Mouse (Mus musculus) bone marrow, adult 2 months (tissue): ENCODE results near the gene Strn3. TPM values are rescaled to one million over a fixed set of nuclear protein-coding genes. Genes with fewer than 3 reads are reported as not detected.

Experiments
- H3K27ac ChIP-seq: fragments of 200-500 bp; 2 replicates; pipeline ENCODE4 v1.5.1; 2012; ENCODE audit warnings: low read depth, mild to moderate bottlenecking, control low read depth, inconsistent platforms, low read length; ENCODE audit not compliant: control insufficient read depth, poor library complexity, insufficient read depth
- H3K4me1 ChIP-seq: fragments of 200-500 bp; 2 replicates; pipeline ENCODE4 v1.6.1; 2011; ENCODE audit warnings: low read length; ENCODE audit not compliant: control insufficient read depth, insufficient read depth
- H3K4me3 ChIP-seq: fragments of 200-500 bp; replicated peaks from 2 replicates; pipeline ENCODE3; 2011; ENCODE audit warnings: mild to moderate bottlenecking, low read depth, low read length, control low read depth; ENCODE audit not compliant: control insufficient read depth
- CTCF ChIP-seq: fragments of 200-500 bp; IDR thresholded peaks from 2 replicates; pipeline ENCODE4 v1.5.1; 2011; ENCODE audit warnings: low read length, control low read depth; ENCODE audit not compliant: control insufficient read depth, insufficient read depth
- POLR2A ChIP-seq: fragments of 200-500 bp; IDR thresholded peaks from 2 replicates; pipeline ENCODE4 v1.6.1; 2011; ENCODE audit warnings: low read depth, mild to moderate bottlenecking, control low read depth, low read length, borderline replicate concordance; ENCODE audit not compliant: control insufficient read depth
- WGBS: fragments of 180-500 bp; shearing (Covaris S2); methylation state at CpG from one replicate; pipeline ENCODE4 v1.1.7; 2018; 5-methylcytosine and 5-hydroxymethylcytosine counted together
- polyA plus RNA-seq: library from polyadenylated mRNA; stranded (reverse); fragments of >200 nt; gene quantifications from 2 replicates; pipeline ENCODE4 v1.2.4, GENCODE M21; 2011; ENCODE audit warnings: low replicate concordance; ENCODE audit not compliant: missing spikeins, insufficient read depth, insufficient read length

Strn3 gene
- polyA plus RNA-seq, 1 experiment: 19.4 TPM

DNA sequence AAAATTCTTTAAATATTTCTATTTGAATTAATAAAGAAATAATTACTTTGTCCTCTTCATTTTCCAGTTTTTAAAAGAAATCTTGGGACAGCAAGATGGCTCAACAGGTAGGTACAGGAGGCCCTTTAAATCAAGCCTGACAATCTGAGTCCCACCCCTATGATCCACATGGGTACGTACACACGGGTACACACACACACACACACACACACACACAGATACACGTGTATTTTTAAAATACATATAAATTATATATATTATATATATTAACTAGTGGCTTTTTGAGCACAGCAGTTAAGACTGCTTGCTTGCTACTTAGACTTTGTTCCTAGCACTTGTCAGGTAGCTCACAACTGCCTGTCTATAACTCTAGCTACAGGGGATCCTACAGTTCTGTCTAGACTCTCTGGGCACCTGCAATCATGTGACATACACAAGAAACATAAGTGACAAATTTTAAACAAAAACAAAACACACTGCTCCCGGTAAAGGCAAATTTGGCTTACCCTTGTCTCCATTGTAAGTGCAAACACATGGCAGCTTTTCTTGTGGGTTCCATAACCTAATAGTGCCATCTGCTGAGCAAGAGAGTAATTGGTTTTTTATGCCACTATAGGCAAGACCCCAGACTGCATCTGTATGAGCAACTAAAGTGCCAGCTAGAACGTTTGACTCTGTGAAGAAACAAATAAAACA is 68.9 kb downstream of the Strn3 start:
- no peak overlapping the region for H3K4me3 ChIP-seq
- no peaks in the 10 kb centered on the region for H3K4me1 ChIP-seq
- no peak overlapping the region for H3K27ac ChIP-seq
- TF ChIP-seq POLR2A (no peak), CTCF (no peak)
- WGBS: 84% methylated on average over 5 of the region's 5 CpGs

DNA sequence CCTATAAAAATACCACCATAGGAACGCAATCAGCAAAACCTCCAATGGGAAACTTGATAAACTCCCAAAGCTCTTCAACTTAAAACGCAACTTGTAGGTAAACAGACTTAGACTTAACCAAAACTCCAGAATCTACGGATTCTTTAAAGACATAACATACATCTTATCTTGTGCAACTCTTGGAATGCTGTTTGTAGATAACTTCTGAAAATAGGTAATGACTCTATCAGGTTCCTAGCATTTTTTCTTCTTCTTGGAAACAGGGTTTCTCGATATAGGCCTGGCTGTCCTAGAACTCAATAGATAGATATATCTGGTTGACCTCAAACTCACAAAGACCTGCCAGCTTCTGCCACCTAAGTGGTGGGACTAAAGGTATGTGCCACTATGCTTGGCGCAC is 70.5 kb downstream of the Strn3 start:
- 83% methylated on average over 5 of the region's 5 CpGs for WGBS
- H3K4me1 ChIP-seq: no peaks in the 10 kb centered on the region
- TF ChIP-seq POLR2A (no peak), CTCF (no peak)

DNA sequence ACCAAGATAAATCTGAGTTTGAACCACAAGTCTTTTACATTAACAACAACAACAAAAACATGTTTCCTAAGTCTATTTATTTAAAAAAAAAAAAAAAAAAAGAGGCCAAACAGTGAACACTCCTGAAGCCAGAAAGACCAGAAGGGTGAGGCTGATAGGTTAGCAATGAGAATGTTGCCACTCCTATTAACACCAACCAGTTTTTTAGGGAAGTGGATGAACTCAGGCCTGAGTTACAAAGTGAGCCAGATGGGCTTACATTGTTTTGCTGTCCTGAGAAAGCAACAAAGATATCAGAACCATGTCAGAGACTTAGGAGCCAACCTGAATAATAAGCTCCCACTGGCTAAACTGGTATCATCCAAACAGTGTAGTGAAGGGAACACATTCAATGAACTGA is 71.1 kb downstream of the Strn3 start:
- Histone ChIP-seq H3K4me3 (no peak overlapping the region), H3K27ac (no peak overlapping the region), H3K4me1 (no peaks in the 10 kb centered on the region)
- TF ChIP-seq CTCF: no peak
- TF ChIP-seq POLR2A: no peak

More for the DNA sequence above, 70.5 kb downstream of the Strn3 start:
- no peak overlapping the region for H3K27ac ChIP-seq
- H3K4me3 ChIP-seq: no peak overlapping the region

DNA sequence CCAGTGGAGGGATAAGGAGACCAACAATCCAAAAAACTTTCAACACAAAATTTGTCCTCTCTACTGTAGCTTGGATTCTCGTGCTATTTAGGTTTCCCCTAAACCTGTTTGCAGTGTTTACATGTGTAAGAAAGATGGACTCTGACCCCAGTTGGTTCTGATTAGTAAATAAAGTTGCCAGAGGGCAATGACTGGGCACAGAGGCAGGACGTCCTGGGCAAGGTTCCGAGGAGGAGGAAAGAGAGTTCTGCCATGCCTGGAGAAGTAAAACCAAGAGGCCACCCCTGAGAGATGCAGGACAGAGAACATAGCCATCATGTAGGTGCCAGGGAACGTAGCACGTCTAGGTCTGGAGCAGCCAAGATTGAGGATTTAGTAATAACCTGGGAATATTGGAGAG is 79.3 kb downstream of the Strn3 start:
- no peak for TF ChIP-seq CTCF
- no peak for TF ChIP-seq POLR2A
- 92% methylated on average over 5 of the region's 5 CpGs for WGBS
- Histone ChIP-seq H3K27ac (no peak overlapping the region), H3K4me3 (no peak overlapping the region), H3K4me1 (no peaks in the 10 kb centered on the region)

DNA sequence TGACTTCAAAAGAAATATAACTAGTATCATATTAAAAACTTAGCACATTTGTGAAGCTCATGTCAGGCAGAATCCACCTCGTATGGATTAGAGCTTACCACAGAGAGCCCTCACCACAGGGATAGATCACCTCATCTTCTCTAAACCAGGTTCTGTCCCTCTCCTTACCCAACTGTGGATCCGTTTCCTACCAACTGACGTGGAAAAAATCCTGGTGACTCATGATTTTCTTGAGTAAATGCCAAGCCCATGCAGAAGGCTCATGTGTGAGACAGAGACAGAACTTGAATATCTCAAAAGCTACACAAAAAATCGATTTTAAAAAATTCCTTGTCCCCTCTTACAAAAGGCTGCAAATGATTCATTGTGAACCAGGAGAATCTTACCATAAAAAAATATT is 85.6 kb downstream of the Strn3 start:
- TF ChIP-seq POLR2A (no peak), CTCF (no peak)
- WGBS: 81% methylated on average over 4 of the region's 4 CpGs
- Histone ChIP-seq H3K4me1 (no peaks in the 10 kb centered on the region), H3K27ac (no peak overlapping the region), H3K4me3 (no peak overlapping the region)

- WGBS: 92% methylated on average over 10 of the region's 10 CpGs
- no peaks in the 10 kb centered on the region for H3K4me1 ChIP-seq
- TF ChIP-seq POLR2A: no peak
- TF ChIP-seq CTCF: no peak
- H3K4me3 ChIP-seq: no peak overlapping the region
- no peak overlapping the region for H3K27ac ChIP-seq
Measured at GRCm38 (mm10) chr12:51603306-51603705, 88.4 kb downstream of the Strn3 start.

DNA sequence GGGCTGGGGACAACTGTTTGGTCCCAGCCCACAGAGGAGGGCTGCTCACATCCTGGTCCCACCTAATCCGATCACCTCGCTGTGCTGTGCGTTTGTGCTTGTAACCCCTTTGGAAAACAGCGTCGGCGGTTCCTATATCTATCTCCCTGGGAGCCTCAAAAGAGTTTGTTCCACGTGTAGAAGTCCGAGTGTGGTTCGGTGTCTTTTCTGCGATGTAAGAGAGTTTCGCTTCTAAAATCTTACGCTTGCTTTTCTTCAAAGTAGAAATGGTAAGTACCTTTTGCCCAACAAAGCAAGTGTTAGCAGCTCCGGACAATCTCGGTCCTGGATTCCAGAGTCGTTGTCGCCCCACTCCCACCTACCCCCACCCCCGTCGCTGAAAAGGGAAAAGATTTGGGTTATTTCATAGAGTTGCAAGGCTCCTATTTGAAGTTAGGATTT is 97.6 kb downstream of the Strn3 start:
- WGBS: 3% methylated on average over 18 of the region's 18 CpGs
- TF ChIP-seq CTCF: no peak
- no peak for TF ChIP-seq POLR2A
- Histone ChIP-seq H3K4me1 (no peaks in the 10 kb centered on the region), H3K4me3 (no peak overlapping the region), H3K27ac (no peak overlapping the region)

GRCm38 (mm10) chr12:51593229-51594029 is 98.3 kb downstream of the Strn3 start, which contains the start of gene Coch:
Gene Coch (plus strand): TSS chr12:51593341.
- Histone ChIP-seq H3K4me1 (no peaks in the 10 kb centered on the region), H3K4me3 (no peak within 1 kb of the TSS), H3K27ac (no peak within 1 kb of the TSS)
- 2% methylated on average over 79 of the region's 79 CpGs for WGBS
- TF ChIP-seq POLR2A: no peak
- TF ChIP-seq CTCF: no peak

GRCm38 (mm10) chr12:51592888-51593228 is 98.8 kb downstream of the Strn3 start:
- Histone ChIP-seq H3K27ac (no peak overlapping the region), H3K4me3 (no peak overlapping the region), H3K4me1 (no peaks in the 10 kb centered on the region)
- 2% methylated on average over 21 of the region's 21 CpGs for WGBS
- TF ChIP-seq CTCF (no peak), POLR2A (no peak)
